Comparison of ENCODE assay signal across 22 mouse cellular contexts in the genomic region with DNA sequence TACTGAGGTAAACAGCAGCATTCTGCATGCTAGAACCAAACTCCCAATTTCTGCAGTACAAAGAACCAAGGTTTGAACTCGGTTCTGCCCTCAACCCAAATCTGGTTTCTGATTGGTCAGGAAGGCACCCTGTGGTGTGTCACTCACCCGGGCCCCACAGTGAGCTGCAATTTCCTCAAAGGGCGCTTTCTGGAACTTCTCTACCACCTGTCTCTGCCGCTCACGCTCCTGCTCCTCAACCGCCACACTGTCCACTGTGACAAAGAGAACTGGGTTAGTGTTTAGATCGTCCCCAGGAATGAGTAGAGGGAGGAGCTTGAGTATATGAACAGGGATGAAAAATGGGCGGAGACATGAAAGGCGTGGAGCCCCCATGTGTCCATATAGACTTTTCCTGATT. TPM values are rescaled to one million over a fixed set of nuclear protein-coding genes. Genes with fewer than 3 reads are reported as not detected.
DNase-seq lines count a peak whose midpoint lies in the region; ATAC-seq and TF ChIP-seq lines count a peak whose summit lies in the region.
"Had no signal": no experiment of that assay in that cellular context is flagged by ENCODE, and none has a peak within 500 bp of the region (broad histone marks: within the 10 kb centered on the region; RNA-seq: fewer than 3 reads in every experiment).

No protein-coding gene starts in this region.

- TF ChIP-seq CTCF in thymus, adult 2 months (IDR thresholded peaks at IDR 0.05; ENCODE audit: borderline replicate concordance, control insufficient read depth, extremely low read depth, insufficient read depth, low read length, poor library complexity): no peak
- no peak for TF ChIP-seq CTCF in layer of hippocampus, adult 2 months (conservative IDR thresholded peaks at IDR 0.05)

- no peak overlapping the region for H3K4me3 ChIP-seq in thymus, adult 2 months (ENCODE audit: control insufficient read depth, insufficient read depth, low read length)
- no peak overlapping the region for H3K4me3 ChIP-seq in myocyte
- H3K4me3 ChIP-seq in layer of hippocampus, adult 2 months: no peak overlapping the region
- no peak overlapping the region for H3K4me3 ChIP-seq in midbrain, embryonic 11.5 days (ENCODE audit: low read depth, low read length)
- H3K4me3 ChIP-seq: liver, embryonic 13.5 days; lung, embryonic 15.5 days; midbrain, embryonic 15.5 days had no signal

- no peaks in the 10 kb centered on the region for H3K79me2 ChIP-seq in myocyte (ENCODE audit: control insufficient read depth, insufficient read depth)

- no peak for ATAC-seq in CD4-positive, CD25-positive, alpha-beta regulatory T cell, adult 4 months
- no peak for ATAC-seq in midbrain, embryonic 11.5 days (ENCODE audit: low FRiP score)
- ATAC-seq: forebrain, embryonic 16.5 days; hindbrain, postnatal 0 days; midbrain, embryonic 15.5 days had no signal

- no peaks in the 10 kb centered on the region for H3K36me3 ChIP-seq in thymus, adult 2 months (ENCODE audit: control insufficient read depth, insufficient read depth, low read length)
- H3K36me3 ChIP-seq in myocyte (ENCODE audit: control insufficient read depth, insufficient read depth): no peaks in the 10 kb centered on the region
- H3K36me3 ChIP-seq in midbrain, embryonic 11.5 days (ENCODE audit: control insufficient read depth, insufficient read depth, low read length): peaks cover 2% of the 10 kb centered on the region; the same call in 1 of the 2 replicates
- H3K36me3 ChIP-seq: G1E; liver, embryonic 13.5 days; lung, embryonic 15.5 days had no signal

- H3K9ac ChIP-seq in midbrain, embryonic 11.5 days (ENCODE audit: low read length): no peak overlapping the region
- H3K9ac ChIP-seq: liver, embryonic 13.5 days; lung, embryonic 15.5 days; midbrain, embryonic 15.5 days had no signal

- H3K4me1 ChIP-seq in thymus, adult 2 months (replicated peaks; ENCODE audit: control insufficient read depth, insufficient read depth, low read length): no peaks in the 10 kb centered on the region
- no peaks in the 10 kb centered on the region for H3K4me1 ChIP-seq in midbrain, embryonic 11.5 days (ENCODE audit: control insufficient read depth, insufficient read depth, low read length)
- H3K4me1 ChIP-seq: liver, embryonic 13.5 days; lung, embryonic 15.5 days; midbrain, embryonic 15.5 days had no signal

- H3K4me2 ChIP-seq in myocyte (ENCODE audit: low read depth): no peak overlapping the region
- no peak overlapping the region for H3K4me2 ChIP-seq in midbrain, embryonic 11.5 days
- H3K4me2 ChIP-seq: liver, embryonic 13.5 days; lung, embryonic 15.5 days; midbrain, embryonic 15.5 days had no signal

- H3K27me3 ChIP-seq in thymus, adult 2 months (ENCODE audit: control insufficient read depth, insufficient read depth, low read length): no peaks in the 10 kb centered on the region
- H3K27me3 ChIP-seq in myocyte (ENCODE audit: control insufficient read depth, insufficient read depth, insufficient read length): no peaks in the 10 kb centered on the region
- H3K27me3 ChIP-seq in midbrain, embryonic 11.5 days (ENCODE audit: control insufficient read depth, insufficient read depth, low read length): no peaks in the 10 kb centered on the region
- H3K27me3 ChIP-seq: liver, embryonic 13.5 days; lung, embryonic 15.5 days; midbrain, embryonic 15.5 days had no signal

- H3K9me3 ChIP-seq in midbrain, embryonic 11.5 days (ENCODE audit: control insufficient read depth, low read length): no peaks in the 10 kb centered on the region
- H3K9me3 ChIP-seq: G1E; liver, embryonic 13.5 days; lung, embryonic 15.5 days; midbrain, embryonic 15.5 days had no signal

- no peak overlapping the region for H3ac ChIP-seq in myocyte (ENCODE audit: control insufficient read depth, insufficient read length)

- peak; percentile 40 for DNase-seq in CD4-positive, CD25-positive, alpha-beta regulatory T cell, adult 2 months (ENCODE audit: low read depth, low spot score)
- peak; percentile 32 to 46 for DNase-seq in thymus, postnatal 10 days (ENCODE audit: low spot score in 2 of 2)
- no peak for DNase-seq in thymus, adult 2 months
- no peak for DNase-seq in layer of hippocampus, adult 2 months (ENCODE audit: low spot score in 2 of 2)
- no peak for DNase-seq in cerebellum, adult 18-20 months
- no peak for DNase-seq in midbrain, embryonic 11.5 days (ENCODE audit: low spot score, missing footprints)
- DNase-seq: adrenal gland, adult 8-10 months; cerebellum, postnatal 14 days; heart, postnatal 4 days; kidney, adult 2 months; kidney, postnatal 36 days; left cerebral cortex, postnatal 4 days; liver, embryonic 13.5 days; spleen, adult 18-20 months had no signal

- TF ChIP-seq POLR2A in thymus, adult 2 months (IDR thresholded peaks at IDR 0.05; ENCODE audit: control insufficient read depth, extremely low read depth, insufficient read depth, low read length, poor library complexity): no peak
- TF ChIP-seq POLR2A in myocyte (IDR thresholded peaks at IDR 0.05; ENCODE audit: insufficient read length, low read depth): no peak

- H3K27ac ChIP-seq in thymus, adult 2 months (ENCODE audit: control insufficient read depth, insufficient read depth, low read length): no peak overlapping the region
- no peak overlapping the region for H3K27ac ChIP-seq in layer of hippocampus, adult 2 months
- H3K27ac ChIP-seq in midbrain, embryonic 11.5 days (ENCODE audit: low read depth, low read length): no peak overlapping the region
- H3K27ac ChIP-seq: hindbrain, postnatal 0 days; liver, embryonic 13.5 days; lung, embryonic 15.5 days; macrophage; midbrain, embryonic 15.5 days had no signal

- WGBS in thymus, adult 2 months: 52% methylated on average over 9 of the region's 9 CpGs
- 69% methylated on average over 9 of the region's 9 CpGs for WGBS in midbrain, embryonic 11.5 days

TF ChIP-seq in myocyte, 11 proteins besides CTCF, POLR2A, EP300 and RAD21:
- no peak for TF ChIP-seq TCF3 (IDR thresholded peaks at IDR 0.05; ENCODE audit: insufficient read length, low read depth)
- no peak for TF ChIP-seq E2F4 (IDR thresholded peaks at IDR 0.05; ENCODE audit: insufficient read depth)
- no peak for TF ChIP-seq TCF12 (IDR thresholded peaks at IDR 0.05; ENCODE audit: insufficient read depth, poor library complexity, severe bottlenecking)
- TF ChIP-seq REST (IDR thresholded peaks at IDR 0.05; ENCODE audit: insufficient read depth, insufficient read length): no peak
- TF ChIP-seq CEBPB (IDR thresholded peaks at IDR 0.05; ENCODE audit: insufficient read depth, poor library complexity, severe bottlenecking): no peak
- TF ChIP-seq POLR2AphosphoS2 (IDR thresholded peaks at IDR 0.05; ENCODE audit: insufficient read length, low read depth): no peak
- peak in 2 of 3 experiments; percentile 29 to 50 for TF ChIP-seq MYOD1 (IDR thresholded peaks at IDR 0.05; ENCODE audit: control insufficient read depth in 1 of 3, insufficient read length in 2 of 3, low read depth in 2 of 3)
- TF ChIP-seq MAX (IDR thresholded peaks at IDR 0.05; ENCODE audit: low read depth): no peak
TF ChIP-seq in myocyte: peak in this region for 1.

RNA-seq across cellular contexts. Expression of gene Pomc, which starts 13.6 kb away (rescaled TPM):
- polyA plus RNA-seq in CD4-positive, CD25-positive, alpha-beta regulatory T cell, adult 4 months (2017; shearing (Covaris generic)): 1 to 10 TPM; 2.8 TPM
- polyA plus RNA-seq in thymus, adult 2 months (2012; rRNA removed): 2.7 and 3.9 TPM in 2 replicates
- polyA plus RNA-seq in myocyte (2012; fragmentation: generic; extraction: Trizol): not detected
- 1 to 10 TPM; 1.7 to 3.1 TPM for total RNA-seq in layer of hippocampus, adult 2 months (2021)
- polyA plus RNA-seq in midbrain, embryonic 11.5 days (2014; fragmentation: Nextera tagmentation; extraction: Ambion mirVana): 6.9 and 7.3 TPM in 2 replicates
- total RNA-seq: G1E had no signal
- polyA plus RNA-seq: G1E had no signal

Comparison
In these comparisons a context has a peak if more than half of its experiments do, and no peak if none do; other contexts are left out.
1. DNase-seq: peak in CD4-positive, CD25-positive, alpha-beta regulatory T cell, adult 2 months (single experiment) and thymus, postnatal 10 days (2 of 2); none in thymus, adult 2 months (single experiment), layer of hippocampus, adult 2 months (0 of 2), cerebellum, adult 18-20 months (0 of 2) and midbrain, embryonic 11.5 days (single experiment).